Mouse (Mus musculus) olfactory bulb, adult 2 months (tissue): Measurements from ENCODE around the gene Nkx2-1. TPM values are rescaled to one million over a fixed set of nuclear protein-coding genes. Genes with fewer than 3 reads are reported as not detected.

Experiments used
- H3K27ac ChIP-seq: fragments of 200-500 bp; 2 replicates; pipeline ENCODE4 v1.5.1; 2012; ENCODE audit warnings: low read depth, low read length; ENCODE audit not compliant: insufficient read depth
- H3K4me1 ChIP-seq: fragments of 200-500 bp; 2 replicates; pipeline ENCODE4 v1.6.1; 2012; ENCODE audit warnings: low read length; ENCODE audit not compliant: control insufficient read depth, insufficient read depth
- H3K4me3 ChIP-seq: fragments of 200-500 bp; 2 replicates; pipeline ENCODE4 v1.5.1; 2012; ENCODE audit warnings: mild to moderate bottlenecking, low read depth, low read length, moderate library complexity; ENCODE audit not compliant: insufficient read depth
- CTCF ChIP-seq: fragments of 200-500 bp; IDR thresholded peaks from 2 replicates; pipeline ENCODE4 v1.5.1; 2012; ENCODE audit warnings: low read depth, mild to moderate bottlenecking, low read length, moderate library complexity; ENCODE audit not compliant: insufficient read depth
- POLR2A ChIP-seq: fragments of 200-500 bp; IDR thresholded peaks from 2 replicates; pipeline ENCODE4 v1.6.1; 2012; ENCODE audit warnings: mild to moderate bottlenecking, low read depth, low read length, moderate library complexity; ENCODE audit not compliant: insufficient read depth
- WGBS: fragments of 180-500 bp; shearing (Covaris S2); methylation state at CpG from one replicate; pipeline ENCODE4 v1.1.7; 2018; 5-methylcytosine and 5-hydroxymethylcytosine counted together
- polyA plus RNA-seq: library from polyadenylated mRNA; stranded (reverse); fragments of >200 nt; gene quantifications from 2 replicates; pipeline ENCODE4 v1.2.4, GENCODE M21; 2012; ENCODE audit warnings: low replicate concordance; ENCODE audit not compliant: missing spikeins, insufficient read depth, insufficient read length

Gene Nkx2-1
- polyA plus RNA-seq, 1 experiment, result not detected

DNA sequence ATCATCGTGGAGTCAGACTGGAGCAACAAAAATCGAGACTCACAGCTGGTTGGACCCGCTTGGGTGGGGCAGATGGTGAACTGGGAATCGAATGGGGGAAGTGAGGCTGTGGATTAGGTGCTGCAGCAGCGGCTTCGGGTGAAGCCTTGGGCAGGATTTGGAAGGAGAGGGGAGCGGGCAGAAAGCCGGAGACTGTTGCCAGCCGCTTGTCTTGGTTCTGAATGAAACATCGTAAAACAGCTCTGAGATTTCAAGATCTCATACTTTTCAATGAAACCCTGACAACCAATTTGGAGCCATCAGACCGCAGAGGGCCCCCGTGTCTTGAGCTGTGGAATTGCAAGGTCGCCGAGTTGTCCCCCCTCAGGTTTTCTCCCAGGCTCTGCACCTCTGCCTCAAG lies 12.5 kb downstream of the Nkx2-1 start:
- H3K4me1 ChIP-seq, result no peaks in the 10 kb centered on the region
- WGBS, result 7% methylated on average over 14 of the region's 14 CpGs
- H3K4me3 ChIP-seq, result no peak overlapping the region
- TF ChIP-seq POLR2A, result no peak
- TF ChIP-seq CTCF, result no peak
- no peak overlapping the region for H3K27ac ChIP-seq

DNA sequence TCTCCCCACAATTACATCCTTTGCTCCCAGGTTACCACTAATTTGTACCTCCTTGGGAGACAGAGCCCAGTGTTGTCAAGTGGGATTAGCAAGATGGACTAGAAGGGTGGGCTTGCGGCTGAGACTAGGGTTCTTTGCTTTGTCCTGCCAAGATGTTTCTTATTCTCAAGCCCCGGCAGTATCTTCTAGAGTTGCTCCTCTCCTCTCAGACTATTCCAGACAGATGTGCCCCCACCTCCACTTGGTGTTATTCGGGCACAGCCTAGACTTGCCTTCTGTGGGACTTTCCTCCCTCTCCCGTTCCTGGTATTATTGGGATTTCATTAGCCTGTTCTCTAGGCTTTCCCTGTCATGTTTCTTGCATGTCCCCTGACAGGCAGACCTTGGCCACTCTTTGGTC lies 14.5 kb downstream of the Nkx2-1 start:
- TF ChIP-seq POLR2A (no peak), CTCF (no peak)
- Histone ChIP-seq H3K4me1 (no peaks in the 10 kb centered on the region), H3K27ac (no peak overlapping the region), H3K4me3 (no peak overlapping the region)
- WGBS, result 12% methylated on average over 4 of the region's 4 CpGs

DNA sequence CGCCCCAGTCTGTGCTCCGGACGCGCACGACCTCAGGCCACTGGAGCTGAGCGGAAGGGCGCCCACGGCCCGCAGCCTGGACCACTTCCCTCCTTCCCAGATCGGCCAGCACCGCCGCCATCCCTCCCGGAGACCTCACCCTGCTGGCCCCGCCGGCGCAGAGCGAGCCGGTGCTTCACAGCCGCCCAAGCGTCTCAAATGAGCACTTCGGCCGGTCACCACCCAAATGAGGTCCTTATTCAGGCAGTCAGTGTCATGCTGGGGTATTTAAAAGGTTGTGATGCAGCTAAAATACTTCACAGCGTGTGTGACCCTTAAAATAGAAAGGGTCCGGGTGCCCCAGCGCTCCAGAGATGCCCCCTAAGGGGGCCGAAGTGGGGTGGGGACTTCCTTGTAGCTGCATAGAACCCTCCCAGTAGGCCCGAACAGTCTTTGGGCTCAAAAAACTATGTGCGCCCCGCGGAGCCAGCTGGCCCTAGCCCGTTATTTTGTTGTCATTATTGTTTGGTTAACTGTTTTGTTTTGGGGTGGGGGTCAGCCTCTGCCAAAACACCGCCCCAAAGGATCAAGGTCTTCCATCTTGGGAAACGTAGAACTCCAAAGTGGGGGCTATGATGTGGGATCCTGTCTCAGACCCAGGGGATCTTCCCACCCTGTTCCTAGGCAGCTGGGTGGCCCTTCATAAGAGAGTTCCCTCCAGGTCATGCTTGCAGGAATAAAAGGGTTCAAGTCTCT lies 15.4 kb downstream of the Nkx2-1 start:
- Histone ChIP-seq H3K4me3 (no peak overlapping the region), H3K4me1 (no peaks in the 10 kb centered on the region), H3K27ac (no peak overlapping the region)
- WGBS, result 3% methylated on average over 33 of the region's 33 CpGs
- TF ChIP-seq CTCF (no peak), POLR2A (no peak)

DNA sequence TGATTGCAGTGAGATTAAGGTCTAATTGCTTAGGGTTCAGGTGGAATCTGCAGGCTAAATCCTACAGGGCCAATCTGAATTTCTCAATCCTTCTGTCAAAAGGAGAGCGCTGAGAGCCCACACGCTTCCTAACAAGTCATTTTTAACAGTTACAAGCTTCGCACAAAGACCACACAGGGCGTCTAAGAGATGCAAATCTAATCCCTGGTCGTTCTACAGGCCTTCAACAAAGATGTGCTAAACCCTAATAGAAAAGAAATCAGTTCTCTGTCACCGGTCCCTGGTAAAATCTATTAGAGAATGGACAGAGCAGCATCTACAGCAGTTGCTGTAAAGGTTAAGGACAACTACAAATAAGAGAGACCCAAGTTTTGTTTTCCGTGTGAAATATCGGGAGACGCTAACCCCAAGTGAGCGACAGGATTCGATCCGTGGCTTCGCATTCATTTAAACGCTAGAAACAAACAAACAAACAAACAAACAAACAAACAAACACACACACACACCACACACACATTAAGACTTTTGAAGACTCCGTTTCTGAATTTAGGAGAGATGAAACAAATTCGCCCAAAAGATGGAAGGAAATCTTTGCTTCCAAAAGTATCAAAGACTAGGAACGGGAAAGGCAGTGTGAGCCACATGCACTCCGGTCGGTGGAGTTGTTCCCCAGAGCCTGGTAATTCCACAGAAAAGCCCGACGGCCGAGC lies 16.2 kb downstream of the Nkx2-1 start:
- Histone ChIP-seq H3K27ac (no peak overlapping the region), H3K4me3 (no peak overlapping the region), H3K4me1 (no peaks in the 10 kb centered on the region)
- 2% methylated on average over 22 of the region's 22 CpGs for WGBS
- TF ChIP-seq CTCF (no peak), POLR2A (no peak)

DNA sequence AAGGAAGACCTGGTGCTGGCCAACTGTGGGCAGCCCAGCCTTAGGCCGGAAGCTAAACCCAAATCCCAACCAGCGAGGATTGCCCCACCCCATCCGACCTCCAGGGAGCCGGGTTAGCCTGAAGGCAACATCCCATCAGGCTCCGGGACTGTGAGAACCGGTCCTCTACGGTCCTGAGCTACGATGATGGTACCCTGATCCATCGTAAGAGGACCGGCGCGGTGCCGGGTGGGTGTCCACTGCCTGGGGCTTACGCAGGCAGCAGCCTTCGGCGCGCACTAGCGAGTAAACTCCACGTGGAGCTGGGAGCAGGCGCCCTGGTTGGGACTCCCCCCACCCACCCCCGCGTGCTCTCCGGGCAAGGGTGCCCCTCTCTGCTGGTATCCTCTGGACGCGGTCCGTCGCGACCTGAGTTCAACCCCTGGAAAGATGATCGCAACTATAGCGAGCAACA lies 16.9 kb downstream of the Nkx2-1 start:
- H3K27ac ChIP-seq, result no peak overlapping the region
- 3% methylated on average over 30 of the region's 30 CpGs for WGBS
- H3K4me1 ChIP-seq, result no peaks in the 10 kb centered on the region
- TF ChIP-seq CTCF, result no peak
- TF ChIP-seq POLR2A, result no peak
- H3K4me3 ChIP-seq, result no peak overlapping the region

DNA sequence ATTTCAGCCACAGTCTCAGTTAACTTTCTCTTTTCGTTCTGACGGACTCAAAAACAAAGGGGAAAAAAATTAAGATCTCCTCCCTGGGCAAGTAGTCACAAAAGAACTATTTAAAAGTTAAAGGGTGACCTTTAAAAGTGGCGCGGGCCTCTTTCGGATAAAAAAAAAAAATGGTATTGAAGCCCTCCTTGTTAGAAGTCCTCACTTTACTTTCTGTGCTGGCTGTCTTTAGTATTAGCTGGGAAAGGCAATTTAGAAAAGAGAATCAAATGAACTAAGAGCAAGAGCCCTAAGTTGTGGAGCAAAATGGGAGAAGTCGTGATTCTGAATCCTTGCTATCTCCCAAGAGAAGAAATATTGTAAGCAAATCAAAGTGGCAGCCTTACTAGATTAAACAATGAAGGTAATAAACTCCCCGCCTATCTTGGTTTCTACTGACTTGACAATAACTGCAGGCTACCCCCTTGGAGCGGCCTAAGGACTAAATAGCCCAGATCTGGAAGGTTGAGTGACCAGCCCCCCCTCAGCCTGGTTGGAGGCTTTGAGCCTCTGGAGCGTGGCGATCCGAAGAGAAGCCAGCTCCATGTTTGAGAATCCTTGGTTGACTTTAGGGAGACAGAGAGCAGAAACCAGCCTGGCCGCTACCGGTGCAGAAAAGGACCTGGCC lies 17.5 kb downstream of the Nkx2-1 start:
- no peaks in the 10 kb centered on the region for H3K4me1 ChIP-seq
- no peak overlapping the region for H3K4me3 ChIP-seq
- H3K27ac ChIP-seq, result no peak overlapping the region
- TF ChIP-seq POLR2A, result no peak
- TF ChIP-seq CTCF, result no peak
- 20% methylated on average over 13 of the region's 13 CpGs for WGBS

DNA sequence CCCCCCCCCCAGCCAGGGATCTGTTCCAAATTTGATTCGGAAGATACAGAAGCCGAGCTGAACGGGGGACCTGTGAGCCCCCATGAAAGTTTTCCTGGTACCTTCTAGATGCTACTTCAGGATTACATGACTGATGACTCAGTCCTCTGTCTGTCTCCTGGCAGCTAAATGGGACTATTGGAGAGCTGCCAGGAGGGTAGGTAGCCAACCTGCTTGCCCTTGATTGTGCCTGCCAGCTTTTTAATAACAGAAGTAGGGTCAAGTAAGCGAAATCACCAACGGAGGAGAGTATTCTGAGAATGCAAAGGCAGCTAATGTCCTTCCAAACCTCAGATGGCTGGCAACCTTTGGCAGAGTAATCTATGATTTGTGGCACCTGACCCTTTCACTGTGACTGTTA lies 18.5 kb downstream of the Nkx2-1 start:
- Histone ChIP-seq H3K4me3 (no peak overlapping the region), H3K4me1 (no peaks in the 10 kb centered on the region), H3K27ac (no peak overlapping the region)
- TF ChIP-seq CTCF (no peak), POLR2A (no peak)
- 62% methylated on average over 5 of the region's 5 CpGs for WGBS

DNA sequence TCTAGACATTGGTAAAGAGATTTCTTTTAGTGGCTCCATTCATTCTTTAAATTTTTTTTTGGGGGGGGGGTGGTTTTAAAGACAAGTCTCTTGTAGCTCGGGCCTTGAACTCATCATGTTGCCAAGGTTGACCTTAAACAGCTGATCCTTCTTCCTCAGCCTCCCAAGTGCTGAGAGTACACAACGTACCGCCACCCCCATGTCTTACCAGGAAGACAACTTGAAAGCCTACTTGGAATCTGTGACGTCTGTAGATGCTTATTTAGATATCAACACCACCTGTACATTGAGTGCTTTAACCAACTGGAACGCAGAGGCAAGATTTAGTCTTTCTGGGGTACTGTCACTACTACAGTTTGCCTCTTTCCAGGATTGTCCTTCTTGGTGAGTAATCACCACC lies 21.9 kb downstream of the Nkx2-1 start:
- Histone ChIP-seq H3K4me1 (no peaks in the 10 kb centered on the region), H3K4me3 (no peak overlapping the region), H3K27ac (no peak overlapping the region)
- 91% methylated on average over 5 of the region's 5 CpGs for WGBS
- no peak for TF ChIP-seq POLR2A
- TF ChIP-seq CTCF, result no peak

DNA sequence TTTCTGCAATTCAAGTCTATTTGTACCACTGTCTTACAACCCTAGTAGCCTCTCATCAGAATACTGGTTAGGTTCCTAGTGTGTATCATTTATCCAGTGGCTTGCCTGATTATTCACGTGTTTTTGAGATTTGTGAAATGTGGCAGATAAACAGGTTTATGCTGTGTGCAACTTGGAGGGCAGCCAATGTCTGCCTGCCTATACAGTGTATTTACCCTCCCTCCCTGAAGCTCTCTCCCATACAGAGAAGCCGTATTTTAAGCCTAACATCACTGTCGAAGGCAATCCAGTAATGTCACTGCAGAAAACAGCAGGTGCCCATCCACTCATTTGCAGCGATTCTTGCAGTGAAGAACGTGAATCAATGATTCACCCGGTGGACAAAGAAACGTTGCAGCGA lies 28.3 kb downstream of the Nkx2-1 start:
- no peak overlapping the region for H3K27ac ChIP-seq
- WGBS, result 23% methylated on average over 8 of the region's 8 CpGs
- TF ChIP-seq POLR2A (no peak), CTCF (no peak)

More for the DNA sequence above, 28.3 kb downstream of the Nkx2-1 start:
- Histone ChIP-seq H3K4me1 (no peaks in the 10 kb centered on the region), H3K4me3 (no peak overlapping the region)
